22 mouse cellular contexts compared by ENCODE assay signal in the genomic region with DNA sequence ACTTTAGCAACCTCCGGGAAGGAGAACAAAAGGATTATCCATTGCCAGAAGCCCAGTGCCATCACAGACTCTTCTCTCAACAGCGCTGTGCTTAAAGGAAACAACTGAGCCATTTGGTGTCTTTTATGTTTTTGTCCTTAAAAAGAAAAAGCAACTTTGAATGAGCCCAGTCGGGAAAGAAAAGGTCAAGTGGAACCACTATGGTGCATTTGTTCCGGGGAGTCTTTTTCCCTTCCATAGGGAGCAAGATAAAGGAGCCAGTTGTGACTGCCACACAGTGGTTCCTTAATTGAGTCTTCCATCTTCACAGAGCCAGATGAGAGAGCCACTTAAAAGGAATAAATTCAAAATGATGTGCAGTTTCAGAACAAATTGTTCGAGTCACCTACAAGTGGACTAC.
DNase-seq lines count a peak whose midpoint lies in the region; ATAC-seq and TF ChIP-seq lines count a peak whose summit lies in the region.
"Had no signal": no experiment of that assay in that cellular context is flagged by ENCODE, and none has a peak within 500 bp of the region (broad histone marks: within the 10 kb centered on the region; RNA-seq: fewer than 3 reads in every experiment).

No protein-coding gene starts in this region.

- no peaks in the 10 kb centered on the region for H3K36me3 ChIP-seq in forebrain, embryonic 13.5 days (ENCODE audit: poor library complexity, severe bottlenecking)
- H3K36me3 ChIP-seq in forebrain, embryonic 11.5 days (ENCODE audit: control insufficient read depth, insufficient read depth, low read length): no peaks in the 10 kb centered on the region
- H3K36me3 ChIP-seq in midbrain, embryonic 15.5 days (replicated peaks): no peaks in the 10 kb centered on the region
- H3K36me3 ChIP-seq in midbrain, postnatal 0 days (ENCODE audit: insufficient read depth, low read length): no peaks in the 10 kb centered on the region
- H3K36me3 ChIP-seq: embryonic facial prominence, embryonic 10.5 days; G1E; heart, embryonic 12.5 days; hindbrain, embryonic 12.5 days had no signal

- no peaks in the 10 kb centered on the region for H3K4me1 ChIP-seq in forebrain, embryonic 13.5 days
- H3K4me1 ChIP-seq in forebrain, embryonic 11.5 days (replicated peaks; ENCODE audit: control insufficient read depth, insufficient read depth, low read length): no peaks in the 10 kb centered on the region
- no peaks in the 10 kb centered on the region for H3K4me1 ChIP-seq in midbrain, embryonic 15.5 days
- H3K4me1 ChIP-seq in midbrain, postnatal 0 days (ENCODE audit: insufficient read depth, low read length): no peaks in the 10 kb centered on the region
- H3K4me1 ChIP-seq: embryonic facial prominence, embryonic 10.5 days; heart, embryonic 12.5 days had no signal

- peak; percentile 41; the same call in 1 of the 2 replicates for ATAC-seq in forebrain, embryonic 13.5 days
- ATAC-seq in forebrain, embryonic 11.5 days (replicated peaks; ENCODE audit: low FRiP score): no peak
- peak; percentile 69 for ATAC-seq in midbrain, embryonic 15.5 days (replicated peaks)
- no peak for ATAC-seq in midbrain, postnatal 0 days (ENCODE audit: low FRiP score)
- ATAC-seq: CD4-positive, CD25-positive, alpha-beta regulatory T cell, adult 4 months; forebrain, postnatal 0 days; hindbrain, embryonic 16.5 days; inflammation-experienced regulatory T-cells, adult 6 months; intestine, postnatal 0 days had no signal

- H3K27ac ChIP-seq in forebrain, embryonic 13.5 days: no peak overlapping the region
- H3K27ac ChIP-seq in forebrain, embryonic 11.5 days (ENCODE audit: low read depth, low read length): no peak overlapping the region
- no peak overlapping the region for H3K27ac ChIP-seq in midbrain, embryonic 15.5 days
- no peak overlapping the region for H3K27ac ChIP-seq in midbrain, postnatal 0 days (ENCODE audit: low read depth, low read length)
- H3K27ac ChIP-seq: embryonic facial prominence, embryonic 10.5 days; gastrocnemius, adult 2 months; hindbrain, embryonic 12.5 days had no signal

- TF ChIP-seq CTCF in midbrain, postnatal 0 days (IDR thresholded peaks at IDR 0.05): no peak

- no peaks in the 10 kb centered on the region for H3K27me3 ChIP-seq in forebrain, embryonic 13.5 days
- no peaks in the 10 kb centered on the region for H3K27me3 ChIP-seq in forebrain, embryonic 11.5 days (ENCODE audit: control insufficient read depth, insufficient read depth, low read length)
- no peaks in the 10 kb centered on the region for H3K27me3 ChIP-seq in midbrain, embryonic 15.5 days (replicated peaks)
- H3K27me3 ChIP-seq in midbrain, postnatal 0 days (ENCODE audit: insufficient read depth, low read length): no peaks in the 10 kb centered on the region
- H3K27me3 ChIP-seq: heart, embryonic 12.5 days; hindbrain, embryonic 12.5 days had no signal

- no peak overlapping the region for H3K9ac ChIP-seq in forebrain, embryonic 13.5 days
- no peak overlapping the region for H3K9ac ChIP-seq in forebrain, embryonic 11.5 days (ENCODE audit: low read length)
- H3K9ac ChIP-seq in midbrain, embryonic 15.5 days: no peak overlapping the region
- no peak overlapping the region for H3K9ac ChIP-seq in midbrain, postnatal 0 days (replicated peaks; ENCODE audit: low read length, poor library complexity, severe bottlenecking)
- H3K9ac ChIP-seq: forebrain, postnatal 0 days; heart, embryonic 12.5 days; hindbrain, embryonic 12.5 days had no signal

- 0 out of 2 replicates have a peak, but pooled peaks cover 3% of the 10 kb centered on the region for H3K9me3 ChIP-seq in forebrain, embryonic 13.5 days (replicated peaks)
- no peaks in the 10 kb centered on the region for H3K9me3 ChIP-seq in forebrain, embryonic 11.5 days (ENCODE audit: control insufficient read depth, low read length)
- no peaks in the 10 kb centered on the region for H3K9me3 ChIP-seq in midbrain, embryonic 15.5 days
- no peaks in the 10 kb centered on the region for H3K9me3 ChIP-seq in midbrain, postnatal 0 days (ENCODE audit: low read length)
- H3K9me3 ChIP-seq: embryonic facial prominence, embryonic 10.5 days; heart, embryonic 12.5 days; hindbrain, embryonic 12.5 days had no signal

- H3K4me3 ChIP-seq in forebrain, embryonic 13.5 days: no peak overlapping the region
- no peak overlapping the region for H3K4me3 ChIP-seq in forebrain, embryonic 11.5 days (ENCODE audit: low read depth, low read length)
- no peak overlapping the region for H3K4me3 ChIP-seq in midbrain, embryonic 15.5 days
- no peak overlapping the region for H3K4me3 ChIP-seq in midbrain, postnatal 0 days (ENCODE audit: low read depth, low read length)
- H3K4me3 ChIP-seq: embryonic facial prominence, embryonic 10.5 days; gastrocnemius, adult 2 months; heart, embryonic 12.5 days; hindbrain, embryonic 12.5 days had no signal

- no peak overlapping the region for H3K4me2 ChIP-seq in forebrain, embryonic 13.5 days
- no peak overlapping the region for H3K4me2 ChIP-seq in forebrain, embryonic 11.5 days (ENCODE audit: low read depth, low read length, severe bottlenecking)
- H3K4me2 ChIP-seq in midbrain, embryonic 15.5 days: no peak overlapping the region
- no peak overlapping the region for H3K4me2 ChIP-seq in midbrain, postnatal 0 days (ENCODE audit: low read depth, low read length, poor library complexity, severe bottlenecking)
- H3K4me2 ChIP-seq: heart, embryonic 12.5 days; hindbrain, embryonic 12.5 days had no signal

- WGBS in forebrain, embryonic 13.5 days: 19% methylated on average over 5 of the region's 5 CpGs
- WGBS in forebrain, embryonic 11.5 days: 37% methylated on average over 5 of the region's 5 CpGs
- WGBS in midbrain, embryonic 15.5 days: 11% methylated on average over 5 of the region's 5 CpGs
- 15% methylated on average over 5 of the region's 5 CpGs for WGBS in midbrain, postnatal 0 days

- DNase-seq in forebrain, embryonic 11.5 days (ENCODE audit: low spot score): no peak
- DNase-seq in midbrain, postnatal 0 days (ENCODE audit: low spot score): no peak
- peak; percentile 13 for DNase-seq in embryo, embryonic 11 days
- DNase-seq in adrenal gland, postnatal 36 days: no peak
- DNase-seq in kidney, postnatal 4 days: no peak
- DNase-seq: adrenal gland, postnatal 10 days; B cell, adult 2 months; cerebellum, adult 2 months; cerebellum, postnatal 10 days; forebrain, postnatal 0 days; gastrocnemius, adult 2 months; gastrocnemius, postnatal 25 days had no signal

Comparison
In these comparisons a context has a peak if more than half of its experiments do, and no peak if none do; other contexts are left out.
1. ATAC-seq: peak in forebrain, embryonic 13.5 days (single experiment) and midbrain, embryonic 15.5 days (single experiment); none in forebrain, embryonic 11.5 days (single experiment) and midbrain, postnatal 0 days (single experiment).